Mouse (Mus musculus) central nervous system, embryonic 11.5 days (tissue): Measurements from ENCODE around the gene Hist2h2ac. TPM values are rescaled to one million over a fixed set of nuclear protein-coding genes. Genes with fewer than 3 reads are reported as not detected.

ENCODE experiments used
- polyA plus RNA-seq: library from polyadenylated mRNA; depleted of rRNA; stranded (reverse); fragments of >200 nt; gene quantifications from 2 replicates; pipeline ENCODE4 v1.2.3, GENCODE M21; 2012; rRNA removed

Gene Hist2h2ac
- polyA plus RNA-seq, 1 experiment, result 12.5 TPM

Other genes starting within 250 kb of the Hist2h2ac start
- gene Plekho1, start 224.9 kb downstream of the Hist2h2ac start, polyA plus RNA-seq, result 187 and 193 TPM in 2 replicates
- gene Vps45, start 162.4 kb downstream of the Hist2h2ac start, polyA plus RNA-seq, result 18.4 and 30.4 TPM in 2 replicates
- gene Otud7b, start 116.4 kb downstream of the Hist2h2ac start, polyA plus RNA-seq, result 14.9 and 18.9 TPM in 2 replicates
- 7.7 and 18.9 TPM in 2 replicates for gene Mtmr11, start 58.9 kb downstream of the Hist2h2ac start, polyA plus RNA-seq
- gene Sf3b4, start 48.5 kb downstream of the Hist2h2ac start, polyA plus RNA-seq, result 70.9 and 110 TPM in 2 replicates
- 19.2 and 20.4 TPM in 2 replicates for gene Sv2a, start 39.7 kb downstream of the Hist2h2ac start, polyA plus RNA-seq
- 54.1 and 66.8 TPM in 2 replicates for gene Bola1, start 1.2 kb downstream of the Hist2h2ac start, polyA plus RNA-seq
- 2.2 and 20.1 TPM in 2 replicates for gene Hist2h2ab, start 1.0 kb downstream of the Hist2h2ac start, polyA plus RNA-seq
- 11.2 and 12.1 TPM in 2 replicates for gene Hist2h2be, start 239 bp upstream of the Hist2h2ac start, polyA plus RNA-seq
- gene Hist2h3c2, start 18.2 kb upstream of the Hist2h2ac start, polyA plus RNA-seq, result 46.9 and 104 TPM in 2 replicates
- 4.9 and 34.3 TPM in 2 replicates for gene Hist2h2aa2, start 19.4 kb upstream of the Hist2h2ac start, polyA plus RNA-seq
- 15.4 and 49.6 TPM in 2 replicates for gene Hist2h2aa1, start 24.6 kb upstream of the Hist2h2ac start, polyA plus RNA-seq
- not detected in 2 replicates for gene Hist2h3c1, start 25.8 kb upstream of the Hist2h2ac start, polyA plus RNA-seq
- 9.1 and 16.1 TPM in 2 replicates for gene Hist2h4, start 42.4 kb upstream of the Hist2h2ac start, polyA plus RNA-seq
- gene Hist2h3b, start 47.8 kb upstream of the Hist2h2ac start, polyA plus RNA-seq, result 87.7 and 152 TPM in 2 replicates
- 15.3 and 21.5 TPM in 2 replicates for gene Hist2h2bb, start 48.9 kb upstream of the Hist2h2ac start, polyA plus RNA-seq
- gene Fcgr1, start 73.1 kb upstream of the Hist2h2ac start, polyA plus RNA-seq, result 1.9 and 2.0 TPM in 2 replicates
- gene BC107364, start 231.4 kb upstream of the Hist2h2ac start, polyA plus RNA-seq, result 0.15 TPM in 1 of 2 replicates, not detected in the other